Mouse (Mus musculus) liver, embryonic 14.5 days (tissue): ENCODE data around the gene Lexm.

Experiments used
- CTCF ChIP-seq: IDR thresholded peaks from 2 replicates; pipeline ENCODE4 v1.5.1; 2016; ENCODE audit warnings: antibody characterized with exemption, low read depth, control low read depth
- EP300 ChIP-seq: IDR thresholded peaks from 2 replicates; pipeline ENCODE4 v1.6.1; 2016; ENCODE audit warnings: antibody characterized with exemption, low read depth

GRCm38 (mm10) chr4:106593636-106594035 lies 23.4 kb downstream of the Lexm start:
- TF ChIP-seq CTCF: peak; percentile 68
- TF ChIP-seq EP300: no peak
